ENCODE assay signal across 15 mouse cellular contexts in the genomic region with DNA sequence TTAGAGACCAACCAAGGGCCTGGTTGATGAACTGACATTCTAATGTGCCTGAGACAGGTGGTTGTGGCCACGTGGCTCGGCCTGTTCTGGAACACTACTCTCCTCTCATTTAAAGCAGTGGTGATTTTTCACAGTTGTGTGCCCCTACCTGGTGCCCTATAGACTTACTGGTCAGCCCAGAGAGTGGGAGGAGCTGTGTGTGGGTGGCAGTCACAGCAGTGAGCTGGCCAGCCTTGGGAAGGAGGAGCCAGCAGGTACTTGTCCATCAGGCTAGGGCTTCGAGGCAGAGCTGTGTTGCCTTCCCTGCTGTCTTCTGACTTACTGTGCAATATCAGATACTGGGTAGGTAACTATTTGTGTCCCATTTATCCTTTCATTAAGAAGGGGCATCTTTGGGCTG. TPM values are rescaled to one million over a fixed set of nuclear protein-coding genes. Genes with fewer than 3 reads are reported as not detected.
"Had no signal": no experiment of that assay in that cellular context is flagged by ENCODE, and none has a peak within 500 bp of the region (broad histone marks: within the 10 kb centered on the region; RNA-seq: fewer than 3 reads in every experiment).

No protein-coding gene starts in this region.

- H3K27ac ChIP-seq: limb, embryonic 13.5 days; liver, embryonic 14.5 days; midbrain, embryonic 10.5 days; neural tube, embryonic 12.5 days; stomach, postnatal 0 days had no signal

- H3K27me3 ChIP-seq: limb, embryonic 13.5 days; neural tube, embryonic 12.5 days had no signal

- DNase-seq: kidney, postnatal 10 days; left cerebral cortex, postnatal 4 days; lung, adult 18-20 months; lung, postnatal 4 days; midbrain, embryonic 14.5 days; thymus, adult 2 months; thymus, postnatal 25 days had no signal

- H3K4me3 ChIP-seq: limb, embryonic 13.5 days; midbrain, embryonic 10.5 days; neural tube, embryonic 12.5 days had no signal

- H3K4me1 ChIP-seq: limb, embryonic 13.5 days; midbrain, embryonic 10.5 days; neural tube, embryonic 12.5 days had no signal

- H3K4me2 ChIP-seq: limb, embryonic 13.5 days; neural tube, embryonic 12.5 days had no signal

- H3K9ac ChIP-seq: limb, embryonic 13.5 days; liver, embryonic 14.5 days; neural tube, embryonic 12.5 days had no signal

- H3K9me3 ChIP-seq: limb, embryonic 13.5 days; midbrain, embryonic 10.5 days; neural tube, embryonic 12.5 days had no signal

RNA-seq across cellular contexts. Expression of a gene that starts 55.6 kb away (rescaled TPM):
- total RNA-seq: liver, adult 2 months; megakaryocyte, adult 5-6 weeks; neutrophil, adult 5-6 weeks had no signal
- polyA plus RNA-seq: limb, embryonic 13.5 days; liver, adult 2 months; liver, embryonic 14.5 days; thymus, adult 2 months had no signal
